Mouse (Mus musculus) limb, embryonic 13.5 days (tissue): ENCODE measurements at regions not wholly inside any gene's neighbourhood (a gene's known extent, or its start where the extent isn't known, plus 50 kb on each side); places are given as distances from the start of the nearest gene placed in this dataset.
"Not testable (repeated sequence)": the region's sequence is repeated elsewhere in the genome, so short reads cannot be mapped to it uniquely, and the experiment has no call there.

Source experiments
- ATAC-seq: fragments of 200-750 bp; cut with Nextera tagmentation; 2 replicates; pipeline ENCODE4 v1.8.0; 2017; ENCODE audit warnings: low read depth, moderate number of reproducible peaks, moderate TSS enrichment; ENCODE audit not compliant: low FRiP score
- H3K27ac ChIP-seq: fragments of 300-500 bp; sonication (generic); 2 replicates; pipeline ENCODE4 v1.5.1; 2015; ENCODE audit warnings: inconsistent platforms, mild to moderate bottlenecking, moderate library complexity
- H3K27me3 ChIP-seq: fragments of 300-500 bp; sonication (generic); 2 replicates; pipeline ENCODE4 v1.6.1; 2015; ENCODE audit warnings: mild to moderate bottlenecking, inconsistent platforms
- H3K36me3 ChIP-seq: fragments of 300-500 bp; sonication (generic); 2 replicates; pipeline ENCODE4 v1.6.1; 2015; ENCODE audit warnings: inconsistent platforms, mild to moderate bottlenecking, moderate library complexity
- H3K4me1 ChIP-seq: fragments of 300-500 bp; sonication (generic); 2 replicates; pipeline ENCODE4 v1.6.1; 2015; ENCODE audit warnings: inconsistent platforms
- H3K4me2 ChIP-seq: fragments of 300-500 bp; sonication (generic); replicated peaks from 2 replicates; pipeline ENCODE4 v1.6.1; 2015; ENCODE audit warnings: inconsistent platforms, mild to moderate bottlenecking, moderate library complexity
- H3K4me3 ChIP-seq: fragments of 300-500 bp; sonication (generic); 2 replicates; pipeline ENCODE4 v1.5.1; 2015; ENCODE audit warnings: moderate library complexity, mild to moderate bottlenecking, inconsistent platforms
- H3K9ac ChIP-seq: fragments of 300-500 bp; sonication (generic); 2 replicates; pipeline ENCODE4 v1.6.1; 2015; ENCODE audit warnings: mild to moderate bottlenecking, inconsistent platforms
- H3K9me3 ChIP-seq: fragments of 300-500 bp; sonication (generic); 2 replicates; pipeline ENCODE4 v1.6.1; 2016; ENCODE audit warnings: inconsistent platforms
- WGBS: fragments of 180-500 bp; shearing (Covaris S2); methylation state at CpG from one replicate; pipeline ENCODE4 v1.1.7; 2015; 5-methylcytosine and 5-hydroxymethylcytosine counted together

DNA sequence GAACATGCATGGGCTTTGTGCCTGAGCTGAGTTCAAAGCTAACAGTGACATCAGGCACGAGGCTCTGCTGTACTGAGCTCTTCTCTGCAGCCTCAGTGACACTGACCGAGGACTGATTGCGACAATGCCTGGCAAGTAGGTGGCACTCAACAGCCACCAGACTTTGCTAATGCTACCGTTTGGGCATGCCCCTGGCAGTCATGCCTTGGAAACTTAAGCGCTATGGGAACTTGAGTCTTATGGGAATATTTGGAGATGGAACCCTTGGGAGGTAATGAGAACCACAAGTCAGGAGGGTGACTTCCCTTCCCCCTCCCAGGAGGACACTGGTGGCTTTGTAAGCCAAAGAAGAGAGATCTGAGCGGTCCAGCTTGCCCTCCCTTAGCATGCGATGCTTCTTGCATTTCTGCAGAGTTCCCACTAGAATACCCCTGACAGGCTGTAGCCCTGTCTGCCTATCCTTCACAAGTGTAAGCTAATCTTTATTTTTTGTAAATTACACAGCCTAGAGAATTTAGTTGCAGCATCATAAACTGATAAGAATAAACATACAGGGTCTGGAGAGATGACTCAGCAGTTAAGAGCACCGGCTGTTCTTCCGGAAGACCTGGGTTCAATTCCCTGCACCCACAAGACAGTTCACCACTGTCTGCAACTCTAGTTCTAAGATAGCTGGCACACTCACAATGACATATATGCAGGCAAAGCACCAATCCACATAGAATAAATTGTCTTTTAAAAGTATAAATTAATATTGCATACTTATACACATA is 86.4 kb upstream of the Commd3 start:
- no peaks in the 10 kb centered on the region for H3K9me3 ChIP-seq
- WGBS: 46% methylated on average over 9 of the region's 9 CpGs
- H3K4me1 ChIP-seq: no peaks in the 10 kb centered on the region
- ATAC-seq: no peak
- H3K27me3 ChIP-seq: peaks cover 5% of the 10 kb centered on the region; the same call in 1 of the 2 replicates
- H3K4me3 ChIP-seq: no peak overlapping the region
- H3K27ac ChIP-seq: no peak overlapping the region
- H3K4me2 ChIP-seq: no peak overlapping the region
- H3K36me3 ChIP-seq: no peaks in the 10 kb centered on the region
- H3K9ac ChIP-seq: no peak overlapping the region

DNA sequence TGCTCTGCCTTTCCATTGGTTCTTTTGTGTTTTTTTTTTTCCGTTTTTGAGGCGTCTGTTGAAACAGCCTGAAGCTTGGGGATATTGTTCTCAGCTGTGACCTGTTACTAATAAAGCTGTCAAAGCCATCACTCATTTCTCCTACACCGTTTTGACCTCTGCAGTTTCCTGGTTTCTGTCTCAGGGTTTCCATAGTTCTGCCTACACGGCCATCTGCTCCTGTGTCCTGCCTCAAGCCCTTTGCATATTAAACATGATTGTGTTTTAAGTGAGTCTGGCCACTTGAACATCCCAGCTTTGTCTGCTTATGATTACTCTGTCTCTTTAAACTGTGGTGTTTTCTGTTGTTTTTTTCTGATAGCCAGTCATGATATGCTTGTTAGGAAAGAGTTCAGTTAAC is 114.1 kb upstream of the Commd3 start:
- H3K4me1 ChIP-seq: no peaks in the 10 kb centered on the region
- no peaks in the 10 kb centered on the region for H3K36me3 ChIP-seq
- no peak for ATAC-seq
- no peak overlapping the region for H3K9ac ChIP-seq
- H3K27ac ChIP-seq: no peak overlapping the region
- H3K9me3 ChIP-seq: no peaks in the 10 kb centered on the region
- no peaks in the 10 kb centered on the region for H3K27me3 ChIP-seq
- H3K4me3 ChIP-seq: no peak overlapping the region
- 15% methylated on average over 4 of the region's 4 CpGs for WGBS
- H3K4me2 ChIP-seq: no peak overlapping the region

DNA sequence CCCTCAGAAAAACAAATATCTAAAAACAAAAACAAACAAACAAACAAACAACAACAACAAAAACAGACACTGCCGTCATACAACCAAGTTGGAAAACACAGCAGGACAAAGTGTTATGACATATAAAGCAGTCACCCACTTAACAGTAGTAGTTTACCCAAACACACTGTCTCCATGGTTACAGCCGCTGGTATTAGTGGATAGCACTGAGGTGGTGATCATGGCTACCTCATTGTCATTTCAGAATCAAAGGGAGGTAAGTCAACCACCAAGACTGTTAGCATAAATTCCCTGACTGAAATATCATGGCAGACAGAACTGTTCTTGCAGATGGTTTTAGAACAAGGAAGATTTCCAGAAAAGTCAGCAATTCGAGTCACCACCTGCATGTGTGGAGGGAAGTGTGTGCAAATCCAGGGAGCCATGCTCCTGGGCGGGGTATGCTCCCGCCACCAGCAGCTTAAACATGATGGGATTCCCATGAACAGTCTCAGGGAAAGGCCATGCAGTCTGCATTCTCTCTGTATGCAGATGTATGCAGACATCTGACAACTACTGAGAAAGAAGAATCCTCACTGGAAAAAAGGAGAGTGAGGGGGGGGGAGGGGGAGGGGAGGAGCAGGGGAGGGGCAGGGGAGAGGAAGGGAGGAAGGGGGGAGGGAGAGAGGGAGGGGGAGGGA is 124.1 kb upstream of the Commd3 start:
- Histone ChIP-seq H3K27ac (no peak overlapping the region), H3K36me3 (no peaks in the 10 kb centered on the region), H3K9me3 (no peaks in the 10 kb centered on the region), H3K4me2 (no peak overlapping the region), H3K27me3 (no peaks in the 10 kb centered on the region), H3K4me1 (no peaks in the 10 kb centered on the region), H3K4me3 (no peak overlapping the region), H3K9ac (no peak overlapping the region)
- 67% methylated on average over 5 of the region's 5 CpGs for WGBS
- no peak for ATAC-seq

DNA sequence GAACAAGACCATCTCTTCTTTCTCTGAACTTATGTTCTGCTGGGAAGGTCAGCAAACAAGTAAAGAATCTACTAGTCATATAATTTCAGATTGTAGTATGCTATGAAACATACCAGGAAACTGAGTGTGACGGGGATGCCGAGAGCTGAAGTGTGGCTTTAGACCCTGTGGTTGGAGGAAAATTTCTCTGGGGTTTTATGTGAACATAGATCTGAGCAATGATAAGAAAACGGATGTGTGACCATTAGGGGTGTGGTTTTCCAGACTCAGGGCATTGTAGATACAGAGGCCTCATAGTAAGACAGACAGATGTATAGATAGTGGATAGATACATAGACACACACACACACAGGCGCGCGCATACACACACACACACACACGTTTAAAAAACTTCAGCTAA is 131.8 kb upstream of the Dnajc1 start:
- no peaks in the 10 kb centered on the region for H3K36me3 ChIP-seq
- H3K9ac ChIP-seq: no peak overlapping the region
- no peak overlapping the region for H3K4me3 ChIP-seq
- no peak overlapping the region for H3K4me2 ChIP-seq
- no peaks in the 10 kb centered on the region for H3K27me3 ChIP-seq
- ATAC-seq: no peak
- H3K9me3 ChIP-seq: no peaks in the 10 kb centered on the region
- no peak overlapping the region for H3K27ac ChIP-seq
- WGBS: 86% methylated on average over 7 of the region's 7 CpGs
- H3K4me1 ChIP-seq: no peaks in the 10 kb centered on the region

DNA sequence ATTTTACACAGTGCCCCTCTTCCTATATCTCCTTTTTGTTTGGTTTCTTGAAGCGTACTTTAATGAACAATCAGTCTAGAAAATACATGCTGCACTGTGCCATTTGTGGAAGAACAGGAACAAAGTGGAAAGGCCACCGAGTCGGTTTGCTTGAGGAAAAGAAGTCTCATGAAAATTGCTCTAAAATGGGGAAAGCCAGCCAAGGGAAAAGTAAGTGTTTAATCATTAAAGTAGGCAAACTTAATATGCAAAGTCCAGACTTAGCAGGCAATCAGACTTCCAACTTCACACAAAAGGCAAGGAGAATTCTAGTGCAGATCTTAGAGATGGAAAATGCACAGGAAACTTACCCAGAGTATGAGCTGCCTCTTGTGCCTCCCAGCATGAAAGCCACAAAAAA is 131.3 kb upstream of the Dnajc1 start:
- Histone ChIP-seq H3K4me3 (no peak overlapping the region), H3K4me2 (no peak overlapping the region), H3K36me3 (no peaks in the 10 kb centered on the region), H3K9ac (no peak overlapping the region), H3K9me3 (no peaks in the 10 kb centered on the region), H3K27ac (no peak overlapping the region), H3K27me3 (no peaks in the 10 kb centered on the region), H3K4me1 (no peaks in the 10 kb centered on the region)
- ATAC-seq: no peak
- WGBS: 83% methylated on average over 3 of the region's 3 CpGs

DNA sequence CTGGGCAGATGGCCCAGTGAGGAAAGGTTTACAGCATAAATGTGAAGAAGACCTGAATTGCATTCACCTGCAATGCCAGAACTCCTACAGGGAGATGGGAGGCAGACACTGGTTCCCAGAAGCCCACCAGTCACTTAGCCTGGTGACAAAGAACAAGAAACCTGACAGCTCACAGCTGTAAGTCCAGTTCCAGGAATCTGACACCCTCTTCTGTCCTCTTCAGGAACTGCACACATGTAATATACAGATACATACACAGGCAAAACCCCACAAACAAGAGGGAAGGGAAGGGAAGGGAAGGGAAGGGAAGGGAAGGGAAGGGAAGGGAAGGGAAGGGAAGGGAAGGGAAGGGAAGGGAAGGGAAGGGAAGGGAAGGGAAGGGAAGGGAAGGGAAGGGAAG is 120.8 kb upstream of the Dnajc1 start:
- ATAC-seq: no peak
- H3K9ac ChIP-seq: no peak overlapping the region
- H3K4me1 ChIP-seq: no peaks in the 10 kb centered on the region
- no peak overlapping the region for H3K4me2 ChIP-seq
- H3K9me3 ChIP-seq: no peaks in the 10 kb centered on the region
- no peaks in the 10 kb centered on the region for H3K27me3 ChIP-seq
- no peak overlapping the region for H3K27ac ChIP-seq
- no peaks in the 10 kb centered on the region for H3K36me3 ChIP-seq
- H3K4me3 ChIP-seq: no peak overlapping the region

DNA sequence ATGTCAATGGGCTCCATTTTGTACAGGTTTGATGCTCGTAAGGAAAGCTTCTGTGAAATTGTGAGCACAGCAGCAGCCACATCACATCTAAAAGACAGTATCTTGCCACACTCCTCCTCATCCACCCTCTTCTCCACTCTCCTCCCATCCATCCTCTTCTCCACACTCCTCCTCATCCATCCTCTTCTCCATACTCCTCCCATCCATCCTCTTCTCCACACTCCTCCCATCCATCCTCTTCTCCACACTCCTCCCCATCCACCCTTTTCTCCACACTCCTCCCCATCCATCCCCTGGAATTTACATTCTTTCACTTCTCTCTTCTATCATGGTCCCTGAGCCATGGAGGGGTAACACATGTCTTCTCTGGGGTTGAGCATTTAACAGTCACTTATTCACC is 116.7 kb upstream of the Dnajc1 start:
- Histone ChIP-seq H3K27me3 (no peaks in the 10 kb centered on the region), H3K36me3 (no peaks in the 10 kb centered on the region), H3K4me2 (no peak overlapping the region), H3K9me3 (no peaks in the 10 kb centered on the region), H3K4me3 (no peak overlapping the region), H3K27ac (no peak overlapping the region), H3K4me1 (no peaks in the 10 kb centered on the region), H3K9ac (no peak overlapping the region)
- no peak for ATAC-seq
- 96% methylated on average over 1 of the region's 1 CpGs for WGBS

DNA sequence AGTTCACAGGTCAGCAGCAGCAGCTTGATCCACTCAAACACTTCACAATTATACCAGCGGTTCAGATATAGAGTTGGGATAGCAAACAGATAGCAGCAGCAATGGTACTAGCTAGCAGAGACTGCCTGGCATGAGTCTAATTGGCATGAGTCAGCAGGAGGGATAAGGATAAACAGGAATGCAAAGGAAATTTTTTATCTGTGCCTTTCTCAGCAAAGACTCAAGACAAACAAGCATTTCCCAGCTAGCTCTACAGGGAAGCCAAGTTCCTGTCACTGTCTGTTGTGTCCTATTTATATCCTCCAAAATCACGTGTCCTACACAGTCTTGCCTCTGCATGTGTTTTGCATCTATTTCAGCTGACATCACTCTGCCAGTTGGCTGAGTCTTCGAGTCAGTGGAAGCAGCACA is 80.7 kb upstream of the Dnajc1 start:
- H3K27me3 ChIP-seq: no peaks in the 10 kb centered on the region
- H3K36me3 ChIP-seq: no peaks in the 10 kb centered on the region
- ATAC-seq: no peak
- H3K4me3 ChIP-seq: no peak overlapping the region
- no peak overlapping the region for H3K9ac ChIP-seq
- no peaks in the 10 kb centered on the region for H3K9me3 ChIP-seq
- H3K4me2 ChIP-seq: no peak overlapping the region
- no peak overlapping the region for H3K27ac ChIP-seq
- no peaks in the 10 kb centered on the region for H3K4me1 ChIP-seq
- 62% methylated on average over 3 of the region's 3 CpGs for WGBS

DNA sequence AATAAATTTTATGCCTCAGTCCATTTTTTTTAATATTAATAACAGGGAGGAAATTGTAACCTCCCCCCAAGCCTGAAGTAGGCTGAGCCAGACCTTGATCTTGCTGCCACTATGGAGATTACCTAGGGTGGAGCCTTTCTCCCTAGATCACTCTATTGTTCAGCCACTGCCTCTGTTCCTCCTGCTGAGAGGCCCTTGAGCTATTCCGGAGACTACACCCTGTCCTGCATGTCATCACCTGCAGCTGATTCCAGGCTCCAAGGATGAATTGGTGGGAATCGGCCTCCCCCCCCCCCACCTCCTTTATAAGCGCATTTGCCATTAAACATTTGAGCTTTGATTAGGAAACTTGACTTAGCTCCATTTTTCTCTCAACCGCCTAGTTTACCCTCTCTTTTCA is 68.3 kb upstream of the Dnajc1 start:
- peaks cover 14% of the 10 kb centered on the region for H3K9me3 ChIP-seq
- no peak overlapping the region for H3K4me2 ChIP-seq
- no peaks in the 10 kb centered on the region for H3K4me1 ChIP-seq
- no peak overlapping the region for H3K4me3 ChIP-seq
- no peaks in the 10 kb centered on the region for H3K36me3 ChIP-seq
- ATAC-seq: no peak
- no peaks in the 10 kb centered on the region for H3K27me3 ChIP-seq
- no peak overlapping the region for H3K27ac ChIP-seq
- 88% methylated on average over 4 of the region's 4 CpGs for WGBS
- H3K9ac ChIP-seq: no peak overlapping the region

DNA sequence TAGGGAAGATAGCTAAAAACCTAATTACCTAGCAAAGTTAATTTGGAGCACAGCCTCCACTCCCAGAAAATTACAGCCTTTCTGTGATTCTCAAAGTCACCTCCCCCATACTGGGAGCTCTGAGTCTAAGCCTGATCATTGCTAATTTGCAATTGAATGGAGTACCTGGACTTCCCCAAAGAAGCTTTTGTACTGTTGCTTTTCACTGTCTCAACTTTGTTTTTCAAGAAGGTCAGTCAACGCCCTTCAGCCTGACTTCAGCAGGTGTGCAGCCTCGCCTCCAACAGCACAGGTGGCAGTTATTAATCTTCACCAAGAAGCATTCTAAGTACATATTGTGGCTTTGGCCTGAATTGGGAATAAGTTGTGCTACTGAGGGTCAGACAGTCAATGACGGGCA is 67.7 kb upstream of the Dnajc1 start:
- H3K4me3 ChIP-seq, ATAC-seq, H3K36me3 ChIP-seq, H3K9ac ChIP-seq, H3K27me3 ChIP-seq, H3K4me2 ChIP-seq, H3K27ac ChIP-seq, H3K4me1 ChIP-seq: not testable (repeated sequence)
- WGBS: 89% methylated on average over 3 of the region's 3 CpGs
- peaks cover 14% of the 10 kb centered on the region for H3K9me3 ChIP-seq

DNA sequence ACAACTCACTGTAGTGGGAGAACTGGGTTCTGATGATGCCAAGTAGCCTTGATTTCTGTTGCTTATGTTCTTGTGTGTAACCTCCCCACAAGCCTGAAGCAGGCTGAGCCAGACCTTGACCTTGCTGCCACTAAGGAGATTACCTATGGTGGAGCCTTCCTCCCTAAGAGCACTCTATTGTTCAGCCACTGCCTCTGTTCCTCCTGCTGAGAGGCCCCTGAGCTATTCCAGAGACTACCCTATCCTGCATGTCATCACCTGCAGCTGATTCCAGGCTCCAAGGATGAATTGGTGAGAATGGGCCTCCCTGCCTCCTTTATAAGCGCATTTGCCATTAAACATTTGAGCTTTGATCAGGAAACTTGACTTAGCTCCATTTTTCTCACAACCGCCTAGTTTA is 60.8 kb upstream of the Dnajc1 start:
- not testable (repeated sequence) for H3K9ac ChIP-seq, H3K4me3 ChIP-seq, H3K4me1 ChIP-seq, ATAC-seq, H3K27me3 ChIP-seq, H3K4me2 ChIP-seq, H3K36me3 ChIP-seq, H3K27ac ChIP-seq, H3K9me3 ChIP-seq
- WGBS: 38% methylated on average over 2 of the region's 2 CpGs

DNA sequence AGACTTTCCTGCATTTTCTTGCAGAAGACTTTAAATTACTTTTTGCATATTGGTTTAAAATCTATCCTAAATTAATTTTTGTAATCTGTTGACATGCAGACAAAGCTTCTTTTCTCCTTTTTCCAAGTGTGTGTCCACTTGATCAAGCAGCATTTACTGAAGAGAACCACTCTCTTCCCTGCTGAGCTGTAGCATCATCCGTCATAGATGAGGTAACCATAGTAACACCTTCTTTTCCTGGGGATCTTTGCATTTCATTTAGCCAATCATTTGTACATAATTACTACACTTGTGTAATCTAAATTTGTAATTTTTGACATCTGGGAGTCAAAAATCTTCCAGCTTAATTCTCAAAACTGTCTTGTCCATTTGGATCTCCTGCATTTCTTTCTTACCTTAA is 53.2 kb upstream of the Dnajc1 start:
- Histone ChIP-seq H3K27ac (no peak overlapping the region), H3K4me1 (no peaks in the 10 kb centered on the region), H3K36me3 (no peaks in the 10 kb centered on the region), H3K9ac (no peak overlapping the region), H3K27me3 (no peaks in the 10 kb centered on the region), H3K4me2 (no peak overlapping the region), H3K4me3 (no peak overlapping the region), H3K9me3 (no peaks in the 10 kb centered on the region)
- ATAC-seq: no peak
- 76% methylated on average over 1 of the region's 1 CpGs for WGBS
